Mouse (Mus musculus): Measurements from ENCODE around the gene Stk32c. TPM values are rescaled to one million over a fixed set of nuclear protein-coding genes. Genes with fewer than 3 reads are reported as not detected.

Gene Stk32c
- polyA plus RNA-seq, 1 experiment from 2014 or later, result 2.3 TPM

GRCm38 (mm10) chr7:139219486-139219885, 6.4 kb upstream of the Stk32c start:
- no peaks in the 10 kb centered on the region for H3K36me3 ChIP-seq (ENCODE audit: control insufficient read depth, insufficient read depth)
- no peaks in the 10 kb centered on the region for H3K9me3 ChIP-seq (ENCODE audit: control insufficient read depth, low read length)
- H3K27ac ChIP-seq (ENCODE audit: low read length), result no peak overlapping the region
- no peaks in the 10 kb centered on the region for H3K27me3 ChIP-seq (replicated peaks; ENCODE audit: control insufficient read depth, insufficient read depth, low read length)
- WGBS, result 80% methylated on average over 5 of the region's 5 CpGs
- no peaks in the 10 kb centered on the region for H3K4me1 ChIP-seq (replicated peaks; ENCODE audit: control insufficient read depth, insufficient read depth, low read length)
- H3K4me3 ChIP-seq (replicated peaks; ENCODE audit: low read length), result no peak overlapping the region
- ATAC-seq, result no peak
- H3K9ac ChIP-seq (replicated peaks; ENCODE audit: low read depth, low read length), result no peak overlapping the region
- no peak overlapping the region for H3K4me2 ChIP-seq (ENCODE audit: low read length)

GRCm38 (mm10) chr7:139218641-139219415, 5.7 kb upstream of the Stk32c start:
- H3K4me1 ChIP-seq (replicated peaks; ENCODE audit: control insufficient read depth, insufficient read depth, low read length), result peaks cover 1% of the 10 kb centered on the region; the same call in 1 of the 2 replicates
- H3K27ac ChIP-seq (ENCODE audit: low read length), result no peak overlapping the region
- H3K4me2 ChIP-seq (ENCODE audit: low read length), result no peak overlapping the region
- no peaks in the 10 kb centered on the region for H3K36me3 ChIP-seq (ENCODE audit: control insufficient read depth, insufficient read depth)
- H3K9ac ChIP-seq (replicated peaks; ENCODE audit: low read depth, low read length), result no peak overlapping the region
- WGBS, result 68% methylated on average over 6 of the region's 6 CpGs
- no peak overlapping the region for H3K4me3 ChIP-seq (replicated peaks; ENCODE audit: low read length)
- H3K9me3 ChIP-seq (ENCODE audit: control insufficient read depth, low read length), result no peaks in the 10 kb centered on the region
- no peak for ATAC-seq
- H3K27me3 ChIP-seq (replicated peaks; ENCODE audit: control insufficient read depth, insufficient read depth, low read length), result no peaks in the 10 kb centered on the region

- no peak for ATAC-seq
- Histone ChIP-seq H3K27ac (ENCODE audit: low read length) (no peak overlapping the region), H3K9ac (replicated peaks; ENCODE audit: low read depth, low read length) (no peak overlapping the region), H3K4me2 (ENCODE audit: low read length) (no peak overlapping the region), H3K9me3 (ENCODE audit: control insufficient read depth, low read length) (no peaks in the 10 kb centered on the region), H3K4me3 (replicated peaks; ENCODE audit: low read length) (no peak overlapping the region), H3K36me3 (ENCODE audit: control insufficient read depth, insufficient read depth) (no peaks in the 10 kb centered on the region), H3K27me3 (replicated peaks; ENCODE audit: control insufficient read depth, insufficient read depth, low read length) (no peaks in the 10 kb centered on the region), H3K4me1 (replicated peaks; ENCODE audit: control insufficient read depth, insufficient read depth, low read length) (peaks cover 9% of the 10 kb centered on the region)
- WGBS, result 78% methylated on average over 7 of the region's 7 CpGs
Observed at GRCm38 (mm10) chr7:139217046-139217445, 3.9 kb upstream of the Stk32c start.

GRCm38 (mm10) chr7:139216464-139216863, 3.4 kb upstream of the Stk32c start:
- H3K4me2 ChIP-seq (ENCODE audit: low read length), result no peak overlapping the region
- WGBS, result 91% methylated on average over 9 of the region's 9 CpGs
- no peak overlapping the region for H3K27ac ChIP-seq (ENCODE audit: low read length)
- no peaks in the 10 kb centered on the region for H3K27me3 ChIP-seq (replicated peaks; ENCODE audit: control insufficient read depth, insufficient read depth, low read length)
- H3K9ac ChIP-seq (replicated peaks; ENCODE audit: low read depth, low read length), result no peak overlapping the region
- no peak overlapping the region for H3K4me3 ChIP-seq (replicated peaks; ENCODE audit: low read length)
- H3K36me3 ChIP-seq (ENCODE audit: control insufficient read depth, insufficient read depth), result no peaks in the 10 kb centered on the region
- ATAC-seq, result no peak
- H3K4me1 ChIP-seq (replicated peaks; ENCODE audit: control insufficient read depth, insufficient read depth, low read length), result peaks cover 9% of the 10 kb centered on the region
- no peaks in the 10 kb centered on the region for H3K9me3 ChIP-seq (ENCODE audit: control insufficient read depth, low read length)

GRCm38 (mm10) chr7:139215946-139216345, 2.8 kb upstream of the Stk32c start:
- Histone ChIP-seq H3K27me3 (replicated peaks; ENCODE audit: control insufficient read depth, insufficient read depth, low read length) (no peaks in the 10 kb centered on the region), H3K9ac (replicated peaks; ENCODE audit: low read depth, low read length) (no peak overlapping the region), H3K27ac (ENCODE audit: low read length) (no peak overlapping the region), H3K4me1 (replicated peaks; ENCODE audit: control insufficient read depth, insufficient read depth, low read length) (peaks cover 9% of the 10 kb centered on the region), H3K9me3 (ENCODE audit: control insufficient read depth, low read length) (no peaks in the 10 kb centered on the region), H3K36me3 (ENCODE audit: control insufficient read depth, insufficient read depth) (no peaks in the 10 kb centered on the region), H3K4me3 (replicated peaks; ENCODE audit: low read length) (no peak overlapping the region), H3K4me2 (ENCODE audit: low read length) (no peak overlapping the region)
- no peak for ATAC-seq
- WGBS, result 89% methylated on average over 7 of the region's 7 CpGs

- Histone ChIP-seq H3K9ac (replicated peaks; ENCODE audit: low read depth, low read length) (no peak overlapping the region), H3K27ac (ENCODE audit: low read length) (no peak overlapping the region), H3K27me3 (replicated peaks; ENCODE audit: control insufficient read depth, insufficient read depth, low read length) (no peaks in the 10 kb centered on the region), H3K4me1 (replicated peaks; ENCODE audit: control insufficient read depth, insufficient read depth, low read length) (peaks cover 9% of the 10 kb centered on the region), H3K4me3 (replicated peaks; ENCODE audit: low read length) (no peak overlapping the region), H3K4me2 (ENCODE audit: low read length) (no peak overlapping the region), H3K36me3 (ENCODE audit: control insufficient read depth, insufficient read depth) (no peaks in the 10 kb centered on the region), H3K9me3 (ENCODE audit: control insufficient read depth, low read length) (no peaks in the 10 kb centered on the region)
- no peak for ATAC-seq
- 74% methylated on average over 1 of the region's 1 CpGs for WGBS
Observed at GRCm38 (mm10) chr7:139215516-139215915, 2.4 kb upstream of the Stk32c start.

- no peaks in the 10 kb centered on the region for H3K9me3 ChIP-seq (ENCODE audit: control insufficient read depth, low read length)
- H3K27me3 ChIP-seq (replicated peaks; ENCODE audit: control insufficient read depth, insufficient read depth, low read length), result no peaks in the 10 kb centered on the region
- no peaks in the 10 kb centered on the region for H3K36me3 ChIP-seq (ENCODE audit: control insufficient read depth, insufficient read depth)
- H3K9ac ChIP-seq (replicated peaks; ENCODE audit: low read depth, low read length), result no peak overlapping the region
- no peak overlapping the region for H3K4me2 ChIP-seq (ENCODE audit: low read length)
- H3K4me1 ChIP-seq (replicated peaks; ENCODE audit: control insufficient read depth, insufficient read depth, low read length), result peaks cover 9% of the 10 kb centered on the region
- ATAC-seq, result no peak
- H3K27ac ChIP-seq (ENCODE audit: low read length), result no peak overlapping the region
- 79% methylated on average over 13 of the region's 14 CpGs for WGBS
- H3K4me3 ChIP-seq (replicated peaks; ENCODE audit: low read length), result no peak overlapping the region
Observed at GRCm38 (mm10) chr7:139214596-139215340, 1.7 kb upstream of the Stk32c start.

- Histone ChIP-seq H3K27me3 (replicated peaks; ENCODE audit: control insufficient read depth, insufficient read depth, low read length) (no peaks in the 10 kb centered on the region), H3K9me3 (ENCODE audit: control insufficient read depth, low read length) (no peaks in the 10 kb centered on the region), H3K4me2 (ENCODE audit: low read length) (no peak overlapping the region), H3K4me3 (replicated peaks; ENCODE audit: low read length) (no peak overlapping the region), H3K27ac (ENCODE audit: low read length) (no peak overlapping the region), H3K4me1 (replicated peaks; ENCODE audit: control insufficient read depth, insufficient read depth, low read length) (peaks cover 9% of the 10 kb centered on the region), H3K36me3 (ENCODE audit: control insufficient read depth, insufficient read depth) (no peaks in the 10 kb centered on the region), H3K9ac (replicated peaks; ENCODE audit: low read depth, low read length) (no peak overlapping the region)
- no peak for ATAC-seq
- WGBS, result 76% methylated on average over 3 of the region's 3 CpGs
Observed at GRCm38 (mm10) chr7:139214160-139214559, 1.1 kb upstream of the Stk32c start.

GRCm38 (mm10) chr7:139213751-139214150, 644 bp upstream of the Stk32c start:
- H3K27me3 ChIP-seq (replicated peaks; ENCODE audit: control insufficient read depth, insufficient read depth, low read length), result no peaks in the 10 kb centered on the region
- H3K9ac ChIP-seq (replicated peaks; ENCODE audit: low read depth, low read length), result peak overlapping the region; percentile 72
- H3K9me3 ChIP-seq (ENCODE audit: control insufficient read depth, low read length), result no peaks in the 10 kb centered on the region
- H3K36me3 ChIP-seq (ENCODE audit: control insufficient read depth, insufficient read depth), result no peaks in the 10 kb centered on the region
- 0 out of 2 replicates have a peak, but pooled peaks have one; percentile 0 for ATAC-seq
- H3K4me2 ChIP-seq (ENCODE audit: low read length), result peak overlapping the region; percentile 56
- H3K4me1 ChIP-seq (replicated peaks; ENCODE audit: control insufficient read depth, insufficient read depth, low read length), result peaks cover 9% of the 10 kb centered on the region
- 60% methylated on average over 3 of the region's 3 CpGs for WGBS
- H3K27ac ChIP-seq (ENCODE audit: low read length), result peak overlapping the region; percentile 58; the same call in 1 of the 2 replicates
- peak overlapping the region; percentile 55 for H3K4me3 ChIP-seq (replicated peaks; ENCODE audit: low read length)

Data from forebrain, embryonic 16.5 days (tissue).